Mouse (Mus musculus) right cerebral cortex, adult 18-20 months (tissue): ENCODE measurements around the gene Tango2.

Source experiments
- DNase-seq: peaks from one replicate; pipeline ENCODE4 v3.0.0; 2022; ENCODE audit warnings: mixed read lengths

Tango2 gene

GRCm38 (mm10) chr16:18347931-18348600, at the start of gene Tango2, which contains the start of gene Arvcf:
TSS of gene Tango2 (minus strand) at chr16:18348103.
TSS of gene Arvcf (plus strand) at chr16:18348182.
- peak; percentile 97 for DNase-seq

- no peak for DNase-seq
Measured at GRCm38 (mm10) chr16:18396791-18397621, 49.1 kb upstream of the Tango2 start.

GRCm38 (mm10) chr16:18396201-18396600, 48.3 kb upstream of the Tango2 start:
- no peak for DNase-seq

- DNase-seq: no peak
Measured at GRCm38 (mm10) chr16:18395620-18396036, 47.7 kb upstream of the Tango2 start.

GRCm38 (mm10) chr16:18394777-18395619, 47.1 kb upstream of the Tango2 start:
- no peak for DNase-seq

- no peak for DNase-seq
Measured at GRCm38 (mm10) chr16:18394056-18394455, 46.2 kb upstream of the Tango2 start.

GRCm38 (mm10) chr16:18393595-18393994, 45.7 kb upstream of the Tango2 start:
- DNase-seq: no peak

GRCm38 (mm10) chr16:18392469-18393426, 44.8 kb upstream of the Tango2 start:
- peak; percentile 81 for DNase-seq

GRCm38 (mm10) chr16:18391728-18392127, 43.8 kb upstream of the Tango2 start:
- no peak for DNase-seq

GRCm38 (mm10) chr16:18391127-18391526, 43.2 kb upstream of the Tango2 start:
- DNase-seq: no peak

GRCm38 (mm10) chr16:18390399-18390798, 42.5 kb upstream of the Tango2 start:
- no peak for DNase-seq

- no peak for DNase-seq
Measured at GRCm38 (mm10) chr16:18388583-18389435, 40.9 kb upstream of the Tango2 start.

- DNase-seq: no peak
Measured at GRCm38 (mm10) chr16:18387704-18388582, 40.0 kb upstream of the Tango2 start.

GRCm38 (mm10) chr16:18386972-18387371, 39.1 kb upstream of the Tango2 start:
- no peak for DNase-seq

- no peak for DNase-seq
Measured at GRCm38 (mm10) chr16:18386451-18386850, 38.5 kb upstream of the Tango2 start.

- no peak for DNase-seq
Measured at GRCm38 (mm10) chr16:18385411-18385810, 37.5 kb upstream of the Tango2 start.

GRCm38 (mm10) chr16:18384659-18385058, 36.8 kb upstream of the Tango2 start:
- DNase-seq: no peak

GRCm38 (mm10) chr16:18384211-18384610, 36.3 kb upstream of the Tango2 start:
- no peak for DNase-seq

- no peak for DNase-seq
Measured at GRCm38 (mm10) chr16:18383756-18384155, 35.9 kb upstream of the Tango2 start.
